Mouse (Mus musculus) thymus, postnatal 4 days (tissue): ENCODE measurements around the gene Dram2.
A peak's percentile ranks its signal among the peaks of the same experiment; 100 is the strongest.
"Not testable (repeated sequence)": the region's sequence is repeated elsewhere in the genome, so short reads cannot be mapped to it uniquely, and the experiment has no call there.

Source experiments
- DNase-seq: peaks from one replicate; pipeline ENCODE4 v3.0.0; 2021

Gene Dram2

GRCm38 (mm10) chr3:106547171-106547923 lies at the start of gene Dram2, which contains the start of gene Cept1:
Dram2 (plus strand) TSS chr3:106547798.
Cept1 (minus strand) TSS chr3:106547802.
- DNase-seq, result peak; percentile 93

DNA sequence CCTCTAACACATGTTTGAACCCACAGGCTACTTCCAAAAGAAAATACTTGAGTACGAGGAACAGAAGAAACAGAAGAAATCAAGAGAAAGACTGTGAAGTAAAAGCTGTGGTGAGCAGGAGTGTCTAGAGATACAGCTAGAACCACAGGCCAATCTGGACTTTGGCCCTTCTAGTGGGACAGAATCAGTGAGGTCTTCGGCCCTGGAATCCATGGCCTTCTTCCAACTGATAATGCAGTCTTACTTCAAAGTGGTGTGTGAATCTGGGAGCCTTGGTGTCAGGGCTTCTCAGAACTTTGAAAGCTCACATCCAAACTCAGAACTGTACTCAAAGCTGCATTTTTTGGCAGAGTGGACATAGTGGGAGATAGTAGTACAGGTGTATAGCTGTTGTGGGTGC lies 47.1 kb upstream of the Dram2 start:
- DNase-seq, result no peak

- DNase-seq, result no peak
These were observed 44.7 kb upstream of the Dram2 start for GRCm38 (mm10) chr3:106502892-106503291.

DNA sequence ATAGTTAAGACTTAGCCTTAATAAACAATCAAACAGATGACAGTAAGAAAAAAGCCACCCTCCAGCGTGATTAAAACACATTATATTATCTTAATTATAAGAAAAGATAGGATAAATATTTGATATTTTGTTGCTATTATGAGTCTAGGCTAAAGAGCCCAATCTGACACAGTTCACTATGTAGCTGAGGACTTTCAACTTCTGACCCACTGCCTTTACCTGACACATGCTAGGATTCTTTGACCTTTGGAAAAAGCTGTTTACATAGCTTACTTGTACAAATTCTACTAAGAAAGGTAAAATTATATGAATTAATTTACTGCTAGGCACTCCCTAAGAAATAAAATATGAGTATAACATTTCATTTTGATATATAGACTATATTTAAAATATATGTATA lies 36.9 kb upstream of the Dram2 start:
- DNase-seq, result no peak

GRCm38 (mm10) chr3:106515016-106515415 lies 32.6 kb upstream of the Dram2 start:
- DNase-seq, result no peak

DNA sequence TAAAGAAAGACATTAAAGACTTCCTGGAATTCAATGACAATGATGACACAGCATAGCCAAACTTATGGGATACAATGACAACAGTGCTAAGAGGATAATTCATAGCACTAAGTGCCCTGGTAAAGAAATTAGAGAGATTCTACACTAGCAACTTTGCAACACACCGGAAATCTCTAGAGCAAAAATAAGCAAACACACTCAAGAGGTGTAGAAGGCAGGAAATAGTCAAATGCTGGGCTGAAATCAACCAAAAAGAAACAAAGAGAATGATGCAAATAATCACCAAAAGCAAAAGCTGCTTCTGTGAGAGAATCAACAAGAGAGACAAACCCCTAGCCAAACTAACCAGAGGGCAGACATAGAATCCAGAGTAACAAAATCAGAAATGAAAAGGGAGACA lies 24.9 kb upstream of the Dram2 start:
- DNase-seq, result no peak

DNA sequence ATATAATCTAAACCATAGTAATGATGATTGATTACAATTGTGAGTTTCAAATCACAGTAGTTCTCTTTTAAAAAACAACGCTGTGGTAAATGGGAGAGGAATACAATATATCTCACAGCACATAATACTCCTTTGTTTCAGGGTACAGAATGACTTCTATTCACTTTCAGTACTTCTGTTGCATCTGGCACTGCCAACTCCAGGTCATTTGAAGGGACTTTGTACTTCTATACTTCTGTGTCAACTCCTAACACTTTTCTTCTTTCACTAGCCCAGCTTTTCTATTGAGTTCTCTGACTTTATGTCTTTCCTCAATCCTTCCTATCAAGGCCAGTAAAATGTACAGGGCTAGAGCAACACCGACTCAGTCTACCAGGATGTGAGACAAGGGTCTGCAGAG lies 21.2 kb upstream of the Dram2 start:
- DNase-seq, result no peak

- no peak for DNase-seq
These were observed 19.6 kb upstream of the Dram2 start for GRCm38 (mm10) chr3:106528032-106528431.

DNA sequence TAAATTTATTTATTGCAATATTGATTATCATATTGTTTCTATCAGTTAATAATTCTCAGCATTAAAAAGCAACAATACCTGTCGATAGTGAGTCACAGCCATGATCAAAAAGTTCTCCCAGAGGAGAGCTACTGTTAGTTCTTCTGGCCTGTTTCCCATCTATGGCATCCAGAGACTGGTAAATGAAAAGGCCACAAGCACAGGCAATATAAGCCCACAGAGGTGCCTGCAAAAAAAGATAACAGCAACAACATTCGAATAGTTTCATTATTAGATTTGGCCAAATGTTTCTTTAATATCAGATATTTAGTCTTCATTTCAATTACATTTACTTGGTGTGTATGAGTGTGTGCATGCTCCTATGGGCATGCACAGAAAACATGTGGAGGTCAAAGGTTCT lies 14.3 kb upstream of the Dram2 start:
- DNase-seq, result no peak

- no peak for DNase-seq
These were observed 2.8 kb upstream of the Dram2 start for GRCm38 (mm10) chr3:106544721-106545316.

DNA sequence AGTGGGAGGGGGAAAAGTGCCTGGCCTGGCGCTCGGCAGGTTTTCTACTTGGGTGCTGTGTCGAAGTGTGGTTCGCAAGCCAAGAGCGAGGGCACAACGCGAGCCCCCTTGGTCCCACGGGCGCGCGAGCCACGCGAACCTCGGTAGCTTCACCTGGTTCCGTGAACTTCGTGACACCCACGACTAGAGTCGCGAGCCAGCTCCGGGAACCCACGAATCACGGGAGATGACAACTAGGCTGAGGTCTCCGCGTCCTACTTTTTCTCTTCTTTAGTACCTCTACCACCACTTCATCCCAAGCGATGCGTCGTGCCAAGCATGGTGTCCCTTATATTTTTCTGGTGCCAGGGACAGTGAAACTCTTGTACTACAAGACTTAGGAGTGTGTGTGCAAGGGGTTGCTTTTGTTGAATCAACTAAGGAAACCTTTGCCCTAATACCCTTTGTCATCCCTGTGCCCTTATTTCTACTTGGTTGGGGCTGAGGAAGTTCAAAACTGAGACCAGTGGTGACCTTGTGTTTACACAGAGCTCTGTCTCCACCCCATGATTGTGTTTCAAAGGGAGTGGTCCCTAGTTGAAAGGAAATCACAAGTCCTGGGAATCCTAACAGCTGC lies 434 bp downstream of the Dram2 start:
- no peak for DNase-seq

- no peak for DNase-seq
These were observed 1.4 kb downstream of the Dram2 start for GRCm38 (mm10) chr3:106548971-106549370.

DNA sequence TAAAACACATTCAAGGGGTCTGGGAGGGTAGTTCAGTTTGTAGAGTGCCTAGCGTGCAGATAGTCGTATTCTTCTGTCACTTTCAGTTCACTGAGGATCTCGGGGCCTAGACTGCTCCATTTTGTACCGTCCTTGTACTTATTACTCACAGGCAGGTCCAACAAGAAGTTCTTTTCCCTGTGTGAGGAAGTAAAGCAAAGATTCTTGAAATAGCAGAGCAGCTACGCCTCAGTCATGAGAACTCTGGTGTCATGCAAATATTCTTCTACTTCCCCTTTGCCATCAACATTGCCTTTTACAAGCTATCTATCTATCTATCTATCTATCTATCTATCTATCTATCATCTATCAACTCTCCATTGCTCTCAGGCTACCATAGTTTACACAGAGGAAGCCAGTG lies 5.8 kb downstream of the Dram2 start:
- no peak for DNase-seq

GRCm38 (mm10) chr3:106555743-106556250 lies 8.2 kb downstream of the Dram2 start:
- no peak for DNase-seq

DNA sequence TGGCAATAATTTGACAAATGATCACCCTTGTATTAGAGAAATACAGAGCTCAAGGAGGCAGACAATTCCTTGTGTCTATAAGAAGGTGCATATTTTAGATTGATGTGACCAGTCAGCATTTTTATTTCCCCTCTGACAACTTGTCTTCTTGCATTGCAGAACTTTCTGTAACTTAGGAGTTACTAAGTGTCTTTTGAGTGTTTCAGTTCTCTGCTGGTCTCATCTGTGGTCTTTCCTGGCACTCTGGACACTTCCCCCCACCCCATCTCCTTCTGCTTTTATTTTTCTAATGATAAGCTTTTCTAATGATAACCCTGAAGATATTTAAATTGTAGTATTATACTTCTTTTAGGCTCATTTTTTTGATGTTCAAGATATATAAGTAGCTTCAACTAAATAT lies 10.7 kb downstream of the Dram2 start:
- DNase-seq, result no peak

DNA sequence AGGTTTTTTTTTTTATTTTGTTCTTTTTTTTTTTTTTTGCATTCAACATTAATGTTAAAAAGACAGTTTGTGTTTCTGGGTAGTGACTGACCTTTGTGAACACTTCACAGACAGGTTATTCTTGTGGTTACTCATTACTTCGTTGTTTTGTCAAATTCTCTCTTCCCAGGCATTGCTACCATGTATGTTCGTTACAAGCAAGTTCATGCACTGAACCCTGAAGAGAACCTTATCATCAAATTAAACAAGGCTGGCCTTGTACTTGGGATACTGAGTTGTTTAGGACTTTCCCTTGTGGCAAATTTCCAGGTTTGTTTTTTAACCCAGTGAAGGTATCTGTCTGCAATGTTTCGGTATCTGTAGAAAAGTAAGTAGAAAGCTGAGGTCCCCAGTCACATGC lies 18.3 kb downstream of the Dram2 start:
- no peak for DNase-seq

DNA sequence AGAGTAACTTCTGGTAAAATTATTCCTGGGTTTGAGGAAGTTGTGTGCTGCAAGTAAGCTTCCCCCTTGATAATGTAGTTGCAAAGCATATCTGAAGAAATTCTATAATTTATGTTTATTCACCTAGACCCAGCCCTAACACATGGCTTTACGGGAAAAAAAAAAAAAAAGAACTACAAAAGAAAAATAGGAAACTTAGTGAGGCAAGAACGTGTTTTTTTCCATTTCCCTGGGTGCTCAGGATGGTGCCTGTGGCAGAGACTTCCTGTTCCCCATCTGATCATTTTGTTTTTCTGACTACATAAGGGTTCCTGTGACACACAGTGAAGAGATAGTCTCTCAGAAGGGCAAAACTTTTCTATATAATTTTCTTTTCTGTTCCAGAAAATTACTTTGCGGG lies 25.6 kb downstream of the Dram2 start:
- DNase-seq, result no peak

- DNase-seq, result no peak
These were observed 31.7 kb downstream of the Dram2 start for GRCm38 (mm10) chr3:106579296-106579695.

DNA sequence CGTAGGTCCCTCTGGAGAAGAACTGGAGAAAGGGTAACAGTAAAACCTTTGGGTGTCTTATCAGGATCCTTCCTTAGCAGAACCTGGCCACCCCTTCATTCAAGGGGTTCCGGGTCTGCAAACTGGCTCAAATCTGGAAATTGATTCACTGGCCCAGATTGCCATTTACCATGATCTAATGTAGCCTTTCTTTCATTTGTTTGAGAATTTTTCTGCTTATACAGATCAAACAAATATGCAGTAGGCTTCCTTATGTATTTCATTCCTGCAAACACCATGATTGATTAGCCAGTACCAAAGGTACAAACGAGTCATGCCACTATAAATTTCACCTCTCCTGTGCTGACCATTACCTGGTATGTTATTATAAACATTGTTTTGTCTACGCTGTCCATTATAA lies 46.0 kb downstream of the Dram2 start:
- not testable (repeated sequence) for DNase-seq

- no peak for DNase-seq
These were observed 70.5 kb downstream of the Dram2 start for GRCm38 (mm10) chr3:106618103-106618502.
